Mouse (Mus musculus) cortical plate, adult 2 months (tissue): ENCODE results near the gene Creb3l1.

ENCODE experiments used
- CTCF ChIP-seq: fragments of 200-500 bp; IDR thresholded peaks from 2 replicates; pipeline ENCODE4 v1.5.1; 2011; ENCODE audit warnings: mild to moderate bottlenecking, control low read depth, low read length; ENCODE audit not compliant: insufficient read depth; ENCODE audit errors: extremely low read depth
- POLR2A ChIP-seq: fragments of 200-500 bp; IDR thresholded peaks from 2 replicates; pipeline ENCODE4 v1.6.1; 2011; ENCODE audit warnings: mild to moderate bottlenecking, low read length, control low read depth; ENCODE audit not compliant: insufficient read depth; ENCODE audit errors: extremely low read depth

DNA sequence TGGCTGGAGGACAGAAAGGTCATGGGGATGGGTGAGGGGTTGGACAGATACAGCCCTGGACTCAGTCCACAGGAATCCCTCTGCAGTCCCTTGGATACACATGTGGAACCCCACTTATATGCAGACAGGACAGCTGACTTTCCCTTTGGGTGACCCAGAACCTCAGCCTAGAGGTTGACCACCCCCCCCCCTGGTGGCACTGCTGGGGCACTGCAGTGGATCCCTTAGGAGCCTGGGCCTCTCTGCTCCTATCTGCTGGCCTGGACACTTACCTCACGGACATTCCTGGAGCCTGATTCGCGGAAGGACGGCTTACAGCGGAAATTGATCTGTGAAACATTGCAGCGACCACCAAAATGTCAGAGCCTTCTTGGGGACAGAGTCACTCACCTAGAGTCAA is 81.9 kb downstream of the Creb3l1 start:
- TF ChIP-seq CTCF, result peak; percentile 6; the same call in 1 of the 2 replicates
- no peak for TF ChIP-seq POLR2A
